Mouse (Mus musculus) NIH3T3 (cell line): ENCODE data around the gene Ube2f.
A peak's percentile ranks its signal among the peaks of the same experiment; 100 is the strongest.

Source experiments
- DNase-seq: peaks from one replicate; pipeline ENCODE4 v3.0.0-alpha.2; 2012; ENCODE audit warnings: low read depth

The Ube2f gene

GRCm38 (mm10) chr1:91237676-91238075, 12.4 kb upstream of the Ube2f start:
- DNase-seq = no peak

DNA sequence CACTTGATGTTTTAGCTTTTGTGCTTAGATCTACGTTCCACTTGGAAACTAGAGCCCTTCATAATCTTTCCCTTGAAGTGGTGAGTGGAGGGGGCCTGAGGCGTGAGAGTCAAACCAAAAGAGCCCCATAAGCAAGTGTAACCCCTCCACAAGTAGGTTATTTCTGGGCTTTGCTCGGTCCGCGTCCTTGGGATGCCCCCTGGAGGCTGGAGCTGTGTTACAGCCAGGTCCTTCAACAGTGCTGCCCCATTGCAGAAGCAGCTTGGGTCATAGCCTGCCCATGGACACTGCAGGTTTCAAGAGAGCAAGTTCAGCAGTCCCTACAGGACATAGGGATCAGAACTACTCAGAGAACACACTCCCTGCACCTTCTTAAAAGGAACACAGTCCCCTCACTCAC, 11.0 kb upstream of the Ube2f start:
- DNase-seq = no peak

GRCm38 (mm10) chr1:91239800-91240199, 10.3 kb upstream of the Ube2f start:
- peak; percentile 61 for DNase-seq

DNA sequence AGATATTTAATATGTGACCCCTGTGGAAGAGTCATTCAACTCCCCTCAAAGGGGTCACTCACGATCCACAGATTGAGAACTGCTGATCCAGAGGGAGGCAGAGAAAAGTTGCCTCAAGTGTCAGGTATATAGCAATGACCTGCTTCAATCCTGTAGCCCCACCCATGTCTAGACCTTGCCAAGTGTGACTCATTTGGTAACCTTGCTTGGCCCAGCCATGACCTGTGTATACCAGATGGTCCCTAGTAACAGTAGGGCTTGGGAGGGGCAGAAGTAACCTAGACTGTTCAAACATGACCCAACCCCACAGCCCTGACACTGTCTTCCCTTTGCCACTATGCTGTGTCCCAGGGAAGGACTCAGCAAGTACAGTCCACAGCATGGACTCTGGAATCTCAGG, 9.4 kb upstream of the Ube2f start:
- no peak for DNase-seq

DNA sequence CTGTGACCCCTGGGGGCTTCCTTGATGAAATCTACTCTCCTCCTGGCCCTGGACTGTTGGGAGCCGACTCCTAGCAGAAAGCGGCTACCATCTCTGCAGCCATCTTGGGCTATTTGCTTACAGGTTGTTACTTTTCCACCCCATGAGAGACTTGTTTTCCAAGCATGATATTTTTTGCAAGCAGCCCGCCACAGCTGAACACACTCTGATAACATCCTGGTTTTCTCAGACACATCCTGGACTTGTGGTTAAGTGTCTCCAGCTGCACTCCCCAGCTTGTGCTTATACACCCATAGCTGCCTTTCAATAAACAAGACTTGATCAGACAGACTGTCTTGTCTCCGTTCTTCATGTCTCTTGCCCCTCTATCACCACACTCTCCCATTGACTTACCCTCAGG, 8.9 kb upstream of the Ube2f start:
- no peak for DNase-seq

DNA sequence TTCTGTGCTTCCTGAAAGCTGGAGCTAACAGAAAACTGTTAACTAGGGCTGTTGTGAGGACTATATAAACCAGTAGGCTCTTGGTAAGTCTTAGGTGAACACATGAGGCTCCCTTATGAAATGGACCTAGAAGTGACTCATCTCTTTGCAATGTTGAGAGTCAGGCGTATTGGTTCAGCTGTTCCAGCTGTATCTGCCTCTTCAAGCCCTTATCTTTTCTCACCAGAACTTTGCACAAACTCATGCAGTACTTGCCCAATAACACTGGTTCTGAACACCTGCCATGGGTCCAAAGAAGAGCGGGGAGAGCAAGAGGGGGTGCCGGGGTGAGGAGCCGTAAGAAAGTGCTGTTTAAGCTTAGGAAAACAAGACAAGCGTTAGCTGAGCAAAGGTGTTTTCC, 1.9 kb upstream of the Ube2f start:
- DNase-seq = peak; percentile 78

DNA sequence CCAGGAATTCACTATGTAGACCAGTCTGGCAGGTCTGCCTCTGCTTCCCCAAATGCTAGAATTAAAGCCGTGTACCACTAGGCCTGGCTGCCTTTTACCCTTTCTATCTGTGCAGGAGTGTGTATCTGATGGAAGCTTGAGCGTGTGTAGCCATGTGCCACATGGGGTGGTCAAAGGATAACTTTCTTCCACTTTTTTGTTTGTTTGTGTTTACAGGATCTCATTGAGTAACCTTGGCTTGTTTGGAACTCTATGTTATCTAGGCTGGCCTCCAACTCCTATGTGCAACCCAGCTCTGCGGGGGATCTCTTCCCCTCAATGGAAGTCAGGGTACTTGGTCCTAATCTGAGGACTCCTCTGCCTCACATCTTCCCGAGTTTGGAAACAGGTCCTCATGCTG, 1.1 kb upstream of the Ube2f start:
- no peak for DNase-seq

GRCm38 (mm10) chr1:91250415-91251147, 477 bp downstream of the Ube2f start:
- peak; percentile 40 for DNase-seq

GRCm38 (mm10) chr1:91251148-91251650, 1.1 kb downstream of the Ube2f start:
- peak; percentile 44 for DNase-seq

GRCm38 (mm10) chr1:91251927-91252326, 1.8 kb downstream of the Ube2f start:
- peak; percentile 52 for DNase-seq

- DNase-seq = peak; percentile 45
These were observed 7.8 kb downstream of the Ube2f start for GRCm38 (mm10) chr1:91257918-91258317.

DNA sequence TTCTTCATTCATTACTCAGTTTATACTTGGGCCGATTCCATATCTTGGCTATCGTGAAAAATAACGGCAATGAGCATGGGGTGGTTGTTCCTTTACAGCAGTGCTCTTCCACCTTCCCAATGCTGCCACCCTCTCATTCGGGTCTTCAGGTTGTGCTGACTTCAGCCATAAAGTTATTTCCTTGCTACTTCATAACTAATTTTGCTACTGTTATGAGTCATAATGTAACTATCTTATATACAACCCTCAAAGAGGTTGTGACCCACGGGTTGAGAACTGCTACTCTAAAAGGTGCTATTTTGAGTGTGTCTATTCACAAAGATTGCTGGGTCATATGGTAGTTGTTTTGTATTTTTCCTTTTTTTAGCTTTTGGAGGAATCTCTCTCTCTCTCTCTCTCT, 9.7 kb downstream of the Ube2f start:
- DNase-seq = no peak

DNA sequence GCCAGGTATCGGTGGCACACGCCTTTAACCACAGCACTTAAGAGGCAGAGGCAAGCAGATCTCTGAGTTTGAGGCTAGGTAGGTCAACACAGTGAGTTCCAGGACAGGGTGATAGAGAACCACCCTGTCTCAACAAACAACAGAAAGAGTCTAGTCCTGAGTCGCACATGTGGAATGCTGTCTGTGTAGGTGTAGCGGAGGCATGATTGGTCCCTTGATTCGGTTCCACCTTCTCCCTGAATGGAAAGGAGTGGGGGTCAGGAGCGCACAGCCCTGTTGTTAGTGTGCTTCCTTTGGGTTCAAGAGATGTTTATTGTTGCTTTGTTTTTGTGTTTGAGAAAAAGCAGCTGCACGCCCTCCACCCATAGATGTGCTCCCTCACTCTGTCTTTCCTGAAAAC, 12.4 kb downstream of the Ube2f start:
- DNase-seq = no peak

DNA sequence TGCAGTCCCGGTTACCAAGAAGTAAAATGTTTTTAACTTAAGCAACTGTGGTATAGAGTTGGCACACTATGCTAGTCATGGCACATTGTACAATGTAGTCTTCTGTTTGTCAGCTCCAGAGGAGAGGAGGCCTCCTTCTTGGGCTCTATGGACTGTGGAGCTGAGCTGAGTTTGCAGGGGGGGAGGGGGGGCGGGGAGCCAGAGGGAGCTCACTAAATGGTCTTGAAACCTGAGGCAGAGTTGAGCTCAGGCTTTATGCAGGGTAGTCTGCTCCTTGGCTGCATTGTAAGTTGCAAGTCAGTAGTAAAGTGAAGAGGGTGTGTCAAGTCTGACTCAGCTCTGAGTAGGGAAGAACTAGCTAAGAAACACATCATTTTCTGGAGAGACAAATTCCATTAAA, 22.2 kb downstream of the Ube2f start:
- DNase-seq = peak; percentile 83

DNA sequence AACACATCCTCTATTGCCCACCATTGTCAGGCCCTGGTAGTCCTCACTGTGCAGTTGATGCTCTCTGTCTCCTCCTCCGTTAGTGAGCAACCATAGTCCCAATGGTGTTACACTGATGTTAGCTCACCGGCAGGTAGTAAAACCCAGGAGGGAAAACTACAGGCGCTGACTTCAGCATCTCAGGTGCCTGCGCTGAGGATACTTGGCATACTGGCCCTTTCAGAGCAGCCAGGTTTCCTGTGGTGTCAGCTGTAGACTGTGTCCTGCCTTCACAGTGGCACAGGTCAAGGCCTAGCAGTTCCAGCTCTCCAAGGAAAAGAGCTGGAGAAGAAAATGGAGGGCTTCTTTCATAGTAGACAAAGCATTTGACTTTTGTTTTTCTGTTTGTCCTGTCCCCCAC, 26.5 kb downstream of the Ube2f start:
- DNase-seq = no peak

- no peak for DNase-seq
These were observed 27.4 kb downstream of the Ube2f start for GRCm38 (mm10) chr1:91277480-91277879.

DNA sequence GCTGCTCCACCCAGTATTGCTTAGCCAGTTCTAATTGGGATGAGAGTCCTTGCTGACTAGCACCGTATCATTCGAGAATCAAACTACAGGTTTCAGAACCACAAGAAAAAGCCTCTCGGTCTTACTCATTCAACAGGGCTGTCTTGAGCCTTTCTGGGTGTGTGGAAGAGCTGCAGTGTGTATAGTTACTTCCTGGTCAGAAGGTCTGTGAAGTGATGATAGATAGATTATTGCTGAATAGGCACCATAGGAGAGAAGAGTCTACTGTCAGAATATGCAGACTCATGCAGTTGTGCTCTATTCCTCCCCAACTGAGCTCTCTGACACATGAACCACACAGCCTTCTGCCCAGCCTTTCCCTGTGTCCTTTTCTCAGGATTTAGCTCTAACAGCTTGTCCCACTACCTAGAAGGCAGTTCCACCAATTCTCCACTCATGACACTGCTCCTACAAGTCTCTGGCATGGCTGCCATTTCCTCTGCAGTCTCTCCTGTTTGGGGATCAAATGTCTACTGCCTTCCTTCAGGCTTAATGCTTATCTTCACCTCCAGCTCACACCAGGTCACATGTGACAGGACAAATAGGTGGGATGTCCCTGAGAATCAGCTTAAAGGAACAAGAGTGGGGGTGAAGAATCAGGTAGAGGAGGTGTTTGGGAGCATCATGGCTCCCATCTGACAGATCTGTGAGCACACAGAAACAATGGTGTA, 28.5 kb downstream of the Ube2f start:
- no peak for DNase-seq

DNA sequence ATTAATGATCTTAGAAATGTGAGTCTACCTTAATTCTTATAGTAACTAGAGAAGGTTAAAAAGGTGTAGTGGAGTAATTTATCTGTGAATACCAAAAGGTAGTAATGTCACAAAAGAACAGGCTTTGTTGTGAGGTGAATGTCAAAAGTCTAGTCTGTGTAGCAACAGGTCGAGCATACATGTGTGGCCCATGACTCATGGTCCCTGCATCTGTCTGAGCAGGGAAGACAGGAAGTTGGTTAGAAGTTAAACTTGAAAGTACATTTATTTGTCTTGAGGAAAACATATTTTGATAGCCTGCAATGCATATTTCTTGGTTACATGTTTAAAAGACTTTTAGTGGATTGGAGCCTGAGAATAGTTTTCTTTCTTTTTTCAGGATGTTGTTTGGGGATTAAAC, 29.0 kb downstream of the Ube2f start:
- peak; percentile 32 for DNase-seq

DNA sequence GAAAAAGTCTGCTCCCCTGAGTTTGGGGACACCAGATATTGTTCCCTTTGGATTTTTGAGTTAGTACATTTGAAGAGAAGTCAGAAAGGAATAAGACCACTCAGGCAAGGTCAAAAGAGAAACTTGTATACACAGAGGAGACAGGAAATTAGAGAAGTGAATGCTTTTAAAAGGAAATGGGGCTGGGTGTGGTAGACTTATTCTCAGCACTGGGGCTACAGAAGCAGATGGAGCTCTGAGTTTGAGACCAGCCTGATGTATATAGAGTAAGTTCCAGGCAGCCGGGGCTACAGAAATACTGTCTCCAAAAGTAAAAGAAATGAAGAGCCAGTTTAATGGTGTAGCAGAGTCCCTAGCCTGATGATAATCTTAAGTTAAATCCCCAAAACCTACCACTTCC, 32.5 kb downstream of the Ube2f start:
- no peak for DNase-seq

DNA sequence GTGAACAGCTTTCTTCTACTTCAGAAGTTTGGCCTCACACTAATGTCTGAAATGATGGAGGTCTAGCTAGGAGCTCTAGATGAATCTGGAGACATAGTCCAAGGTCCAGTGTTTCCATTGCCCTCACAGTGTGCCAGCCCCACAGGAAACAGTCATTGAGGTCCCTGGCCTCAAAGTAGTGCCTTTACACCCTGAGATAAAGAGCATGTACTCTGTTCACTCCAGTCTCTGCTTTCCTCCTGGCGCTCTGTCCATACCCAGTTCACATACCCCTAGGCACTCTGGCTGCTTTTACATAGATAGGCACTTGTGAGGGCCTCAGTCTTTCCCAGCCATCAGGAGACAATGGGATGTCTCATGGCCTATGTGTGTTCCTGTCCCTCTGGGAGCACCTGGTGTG, 39.3 kb downstream of the Ube2f start:
- no peak for DNase-seq

DNA sequence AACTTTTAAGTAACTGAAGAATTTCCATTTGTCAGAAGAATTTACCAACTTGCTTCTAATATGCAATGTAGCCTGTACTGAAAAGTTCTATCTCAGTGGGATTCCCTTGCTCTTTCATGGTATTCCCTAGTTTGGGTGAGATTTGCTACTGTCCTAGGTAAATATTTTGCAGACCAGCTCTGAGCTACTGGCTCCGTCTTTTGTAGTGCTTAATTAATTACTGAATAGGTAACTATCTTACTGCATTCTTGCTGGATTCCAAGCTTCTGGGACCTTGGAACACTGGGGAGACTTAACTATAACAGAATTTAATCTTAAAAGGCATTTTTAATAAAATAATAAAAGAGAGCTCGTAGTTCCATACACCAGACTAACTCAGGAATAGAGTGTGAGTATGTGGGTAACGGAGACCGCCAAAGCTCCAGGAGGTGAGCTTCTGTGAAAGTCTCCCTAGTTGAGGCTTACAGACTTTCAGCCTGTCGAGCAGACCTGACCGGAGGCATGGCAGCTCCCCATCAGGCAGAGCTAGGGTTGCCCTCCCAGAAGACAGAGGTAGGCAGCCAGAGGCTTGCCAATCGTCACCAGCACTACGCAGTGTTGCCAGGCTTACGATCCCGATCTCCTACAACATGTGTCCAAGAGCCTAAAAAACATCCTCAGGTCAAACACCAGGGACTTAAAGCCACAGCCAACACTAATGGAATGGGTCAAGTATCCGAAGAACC, 42.2 kb downstream of the Ube2f start:
- no peak for DNase-seq

- no peak for DNase-seq
These were observed 45.4 kb downstream of the Ube2f start for GRCm38 (mm10) chr1:91295544-91295943.
